Mouse (Mus musculus) left cerebral cortex, adult 11 months (tissue): ENCODE results near the gene Adarb2.
"Not testable (repeated sequence)": the region's sequence is repeated elsewhere in the genome, so short reads cannot be mapped to it uniquely, and the experiment has no call there.

Experiments used
- DNase-seq: peaks from one replicate; pipeline ENCODE4 v3.0.0; 2022; ENCODE audit warnings: low spot score

The Adarb2 gene

DNA sequence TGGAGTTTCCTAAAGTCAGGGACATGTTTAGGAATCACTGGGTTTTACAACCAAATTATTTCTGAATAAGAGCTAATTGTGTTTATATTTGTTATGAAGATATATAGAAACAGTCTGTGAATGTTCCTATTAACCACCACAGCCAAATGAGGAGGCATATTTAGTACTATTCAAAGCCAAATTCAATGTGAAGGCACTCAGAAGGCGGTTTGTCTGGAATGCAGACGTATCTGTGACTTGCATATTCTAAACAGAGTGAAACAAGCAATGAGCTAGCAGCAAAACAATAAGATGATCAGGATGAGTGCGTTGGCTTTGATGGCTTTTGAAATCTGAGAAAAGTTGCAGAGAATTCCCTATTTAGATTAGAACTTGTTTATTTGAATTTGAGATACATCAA is 387.8 kb downstream of the Adarb2 start:
- DNase-seq, result no peak

DNA sequence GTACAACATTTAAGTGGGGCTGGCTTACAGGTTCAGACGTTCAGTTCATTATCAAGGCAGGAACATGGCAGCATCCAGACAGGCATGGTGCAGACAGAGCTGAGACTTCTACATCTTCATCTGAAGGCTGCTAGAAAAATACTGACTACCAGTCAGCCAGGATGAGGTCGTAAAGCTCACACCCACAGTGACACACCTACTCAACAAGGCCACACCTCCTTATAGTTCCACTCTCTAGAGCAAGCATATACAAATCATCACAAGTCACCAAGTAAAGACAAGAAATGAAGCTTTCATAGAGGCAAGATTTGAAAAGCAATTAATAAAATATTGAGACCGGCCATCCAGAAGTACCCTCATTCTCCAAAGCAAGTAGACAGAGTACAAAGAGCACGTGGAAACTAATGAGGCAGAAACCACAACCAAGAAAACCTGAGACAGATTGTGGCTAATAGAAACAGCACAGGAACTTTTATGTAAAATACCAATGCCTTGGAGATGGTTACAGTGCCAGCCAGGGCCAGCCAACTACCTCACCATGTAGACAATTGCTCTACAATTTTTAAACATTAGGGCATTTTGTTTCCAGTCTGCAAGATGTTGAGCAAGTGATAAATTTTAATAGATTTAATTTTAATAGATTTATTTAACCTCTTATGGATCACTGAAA is 394.4 kb downstream of the Adarb2 start:
- DNase-seq, result no peak

DNA sequence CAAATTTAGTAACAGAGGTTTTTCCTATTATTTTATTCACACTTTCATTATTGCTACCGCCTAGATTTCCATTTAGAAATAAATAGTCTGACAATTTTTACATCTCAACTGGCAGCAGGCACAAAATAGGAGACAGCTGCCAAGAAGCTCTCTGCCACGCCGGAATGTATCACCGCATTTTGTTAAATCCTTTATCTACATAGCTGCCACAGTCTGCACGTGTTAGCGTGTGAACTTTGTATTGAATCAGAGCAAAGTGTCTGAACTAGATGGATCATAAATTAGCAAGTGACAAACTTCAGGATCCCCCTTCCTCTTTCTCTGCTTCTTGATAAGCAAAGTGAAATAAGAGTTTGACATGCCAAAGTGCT is 395.0 kb downstream of the Adarb2 start:
- DNase-seq, result no peak

DNA sequence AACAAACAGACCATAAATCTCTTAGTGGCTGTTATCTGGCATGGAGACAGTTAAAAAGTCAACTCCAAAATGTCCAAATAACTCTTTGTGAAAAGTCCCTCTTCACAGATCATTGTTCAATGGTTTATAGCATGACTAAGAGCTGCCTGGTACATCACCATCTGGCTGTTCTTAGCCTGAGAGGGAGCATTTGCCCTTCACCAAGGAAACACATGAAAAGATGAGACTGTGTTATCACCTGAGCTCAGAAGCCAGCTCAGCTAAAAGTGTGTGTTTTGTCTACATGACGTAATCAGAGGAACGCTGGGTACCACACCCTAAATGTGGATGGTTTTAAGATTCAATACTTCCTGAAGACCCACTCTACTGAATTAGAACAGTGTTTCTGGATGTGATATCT is 403.0 kb downstream of the Adarb2 start:
- DNase-seq, result no peak

DNA sequence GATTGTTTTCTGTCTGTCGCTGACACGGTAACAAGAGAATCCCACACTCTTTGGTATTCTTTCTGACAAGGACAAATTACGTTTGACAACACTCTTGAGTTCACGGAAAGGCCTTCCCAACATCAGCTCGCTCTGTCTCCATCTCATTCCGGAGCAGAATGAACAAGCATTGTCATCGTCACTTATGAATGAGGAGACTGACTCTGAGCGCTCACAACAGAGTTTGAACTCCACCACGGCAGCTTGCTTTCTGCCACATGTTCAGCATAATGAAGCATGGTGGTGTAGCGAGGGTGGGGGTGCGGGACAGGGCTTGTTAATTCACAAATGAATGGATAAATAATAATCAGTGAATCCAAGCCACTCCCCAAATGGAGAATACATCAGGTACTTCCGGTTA is 405.4 kb downstream of the Adarb2 start:
- DNase-seq, result no peak

DNA sequence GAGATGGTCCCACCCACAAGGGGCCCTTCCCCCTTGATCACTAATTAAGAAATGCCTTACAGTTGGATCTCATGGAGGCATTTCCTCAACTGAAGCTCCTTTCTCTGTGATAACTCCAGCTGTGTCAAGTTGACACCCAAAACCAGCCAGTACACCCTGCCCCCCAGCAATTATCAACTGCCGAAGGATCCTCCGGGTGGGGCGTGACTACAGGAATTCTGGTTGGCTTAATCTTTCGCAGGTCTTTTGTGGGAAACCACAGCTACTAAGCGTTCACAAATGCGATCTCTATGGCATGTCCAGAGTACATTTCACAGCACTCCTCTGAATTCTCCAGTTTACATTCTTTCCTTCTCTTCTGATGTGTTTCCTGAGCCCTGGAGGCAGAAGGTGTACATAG is 406.3 kb downstream of the Adarb2 start:
- not testable (repeated sequence) for DNase-seq

DNA sequence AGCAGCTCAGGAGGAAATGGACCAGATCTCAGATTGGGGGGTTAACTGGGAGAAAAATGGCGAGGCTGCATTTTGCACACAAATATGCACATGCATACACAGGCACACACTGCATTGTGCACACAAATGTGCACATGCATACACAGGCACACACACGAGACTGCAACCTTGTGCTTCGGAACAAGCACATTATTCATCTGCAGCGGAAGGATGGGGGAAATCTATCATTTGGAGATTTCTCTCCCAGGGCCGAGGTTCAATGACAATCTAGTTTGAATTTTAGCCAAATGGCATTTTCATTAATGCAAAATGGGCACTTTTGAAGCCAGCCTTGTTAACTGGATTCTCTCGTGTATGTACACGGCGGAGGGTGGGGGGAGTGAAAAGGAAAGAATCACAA is 408.3 kb downstream of the Adarb2 start:
- no peak for DNase-seq

DNA sequence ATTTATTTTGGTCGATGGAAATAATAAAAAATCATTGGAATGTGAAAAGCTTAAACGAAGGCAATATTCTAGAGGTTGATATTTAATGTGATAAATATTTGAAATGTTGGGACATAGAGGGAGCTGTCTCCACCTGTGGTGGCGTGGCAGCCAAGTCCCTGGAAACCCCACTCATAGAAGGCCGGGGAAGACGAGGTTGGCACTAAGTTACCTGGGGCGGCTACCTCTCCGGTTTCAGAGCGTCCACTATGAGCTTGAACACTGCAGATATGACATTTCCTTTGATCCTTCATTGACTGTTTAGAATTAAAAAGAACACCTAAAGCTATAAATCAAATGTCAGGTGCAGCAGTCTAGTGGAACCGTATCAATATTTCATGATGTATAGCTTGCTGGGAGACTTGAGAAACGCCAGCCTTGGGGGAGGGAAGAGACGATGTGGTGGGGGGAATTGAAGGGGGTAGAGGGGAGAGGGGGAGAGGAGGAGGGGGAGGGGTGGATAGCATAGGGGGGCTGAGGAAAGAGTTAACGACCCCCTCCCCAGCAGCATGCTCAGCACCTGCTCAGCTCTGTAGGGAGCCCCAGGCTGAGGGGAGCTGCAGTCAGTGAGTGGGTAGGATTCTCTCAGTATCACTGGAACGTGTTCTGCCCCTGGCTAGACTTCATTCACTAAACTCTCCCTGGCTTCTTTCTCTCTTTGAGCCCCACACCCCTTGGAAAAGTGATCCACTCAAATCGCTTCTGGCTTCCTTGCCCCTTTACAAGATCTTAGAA is 410.1 kb downstream of the Adarb2 start:
- DNase-seq, result no peak

DNA sequence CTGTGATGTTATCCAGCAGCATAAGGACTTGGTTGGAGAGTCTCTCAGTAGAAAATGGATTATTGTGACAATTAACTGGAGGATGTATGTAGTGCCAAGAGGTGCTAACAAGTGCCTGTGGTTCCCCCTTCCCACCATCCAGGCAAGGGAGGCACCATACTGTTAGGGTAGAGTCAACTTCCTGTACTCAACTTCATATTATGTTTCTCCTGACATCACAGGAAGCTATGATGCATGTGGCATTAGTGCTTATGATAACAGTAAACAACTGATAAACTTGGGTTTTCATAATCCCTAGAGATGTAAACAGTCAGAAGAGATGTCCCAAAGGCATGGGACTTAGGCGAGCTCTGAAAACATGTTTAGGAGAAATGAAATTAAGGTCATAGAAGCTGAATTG is 414.0 kb downstream of the Adarb2 start:
- no peak for DNase-seq

DNA sequence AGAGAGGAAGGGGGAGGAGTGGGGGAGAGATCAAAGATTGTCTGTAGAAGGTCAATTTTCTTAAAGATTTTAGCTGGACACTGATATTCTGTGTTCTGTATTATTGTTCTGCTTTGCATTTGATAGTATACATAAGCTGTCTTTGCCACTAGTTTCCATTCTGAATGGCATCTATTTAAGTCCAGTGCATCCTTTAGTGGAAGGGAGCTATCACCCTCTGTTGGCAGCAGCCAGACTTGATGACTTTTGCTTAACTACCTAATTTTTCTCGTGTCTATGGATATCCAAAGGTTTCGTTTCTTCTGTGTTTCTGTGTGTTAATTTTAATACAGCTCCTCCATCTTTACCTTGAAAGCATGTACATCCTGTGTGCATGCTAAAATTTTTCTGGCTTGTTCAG is 419.6 kb downstream of the Adarb2 start:
- DNase-seq, result no peak

DNA sequence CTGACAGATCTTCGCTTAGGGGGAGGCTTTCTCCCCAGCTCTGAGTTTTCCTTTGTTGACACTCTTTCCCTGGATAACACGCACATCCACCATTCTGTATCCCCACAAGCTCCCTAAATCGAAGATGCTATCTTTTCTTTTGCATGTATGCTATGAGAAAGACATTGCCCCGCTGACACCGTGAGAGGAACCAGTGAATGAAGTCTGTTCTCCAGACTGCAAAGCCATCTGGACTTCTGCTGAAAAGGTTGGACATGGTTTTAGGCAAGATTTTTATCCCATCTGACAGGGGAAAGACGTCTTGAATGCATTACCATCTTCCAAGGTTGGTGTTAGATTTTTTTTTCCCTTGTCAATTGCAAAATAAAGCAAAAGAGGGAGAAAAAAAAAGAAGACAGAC is 426.9 kb downstream of the Adarb2 start:
- DNase-seq, result no peak

DNA sequence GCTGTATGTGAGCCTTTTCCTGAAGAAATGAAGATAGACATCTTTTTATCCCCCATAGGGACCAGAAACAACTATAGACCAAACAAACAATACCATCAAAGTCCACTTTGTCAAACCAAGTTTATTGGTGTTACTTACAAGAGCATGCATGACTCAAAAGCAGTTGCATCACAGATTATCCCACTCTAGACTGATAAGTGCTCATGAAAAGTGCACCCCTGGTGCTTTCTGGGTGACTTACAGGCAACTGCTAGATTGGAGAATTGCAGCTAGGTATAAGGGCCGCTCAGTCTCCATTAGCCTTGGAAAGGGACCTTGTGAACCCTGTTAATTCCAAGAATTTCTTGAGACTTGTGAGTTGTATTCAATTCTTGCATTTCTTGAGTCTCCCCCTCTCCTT is 429.0 kb downstream of the Adarb2 start:
- no peak for DNase-seq

DNA sequence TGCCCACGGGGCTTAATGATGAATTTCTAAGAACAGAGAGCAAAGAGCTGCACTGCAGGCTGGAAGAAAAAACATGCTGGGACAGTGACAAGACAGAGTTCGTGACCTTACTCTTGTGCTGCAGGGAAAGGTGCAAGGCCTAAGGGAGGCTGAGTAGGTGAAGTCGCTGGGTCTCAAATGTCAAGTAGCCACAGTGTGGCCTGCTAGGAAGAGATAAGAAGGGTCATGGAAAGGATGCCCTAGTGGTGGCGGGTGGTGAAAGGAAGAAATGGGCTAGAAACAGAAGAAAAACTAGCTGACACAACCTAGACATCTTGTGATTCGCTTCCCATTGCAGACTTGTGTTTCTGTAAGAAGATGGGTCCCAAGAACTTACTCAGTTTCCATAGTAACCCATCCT is 429.4 kb downstream of the Adarb2 start:
- DNase-seq, result no peak

DNA sequence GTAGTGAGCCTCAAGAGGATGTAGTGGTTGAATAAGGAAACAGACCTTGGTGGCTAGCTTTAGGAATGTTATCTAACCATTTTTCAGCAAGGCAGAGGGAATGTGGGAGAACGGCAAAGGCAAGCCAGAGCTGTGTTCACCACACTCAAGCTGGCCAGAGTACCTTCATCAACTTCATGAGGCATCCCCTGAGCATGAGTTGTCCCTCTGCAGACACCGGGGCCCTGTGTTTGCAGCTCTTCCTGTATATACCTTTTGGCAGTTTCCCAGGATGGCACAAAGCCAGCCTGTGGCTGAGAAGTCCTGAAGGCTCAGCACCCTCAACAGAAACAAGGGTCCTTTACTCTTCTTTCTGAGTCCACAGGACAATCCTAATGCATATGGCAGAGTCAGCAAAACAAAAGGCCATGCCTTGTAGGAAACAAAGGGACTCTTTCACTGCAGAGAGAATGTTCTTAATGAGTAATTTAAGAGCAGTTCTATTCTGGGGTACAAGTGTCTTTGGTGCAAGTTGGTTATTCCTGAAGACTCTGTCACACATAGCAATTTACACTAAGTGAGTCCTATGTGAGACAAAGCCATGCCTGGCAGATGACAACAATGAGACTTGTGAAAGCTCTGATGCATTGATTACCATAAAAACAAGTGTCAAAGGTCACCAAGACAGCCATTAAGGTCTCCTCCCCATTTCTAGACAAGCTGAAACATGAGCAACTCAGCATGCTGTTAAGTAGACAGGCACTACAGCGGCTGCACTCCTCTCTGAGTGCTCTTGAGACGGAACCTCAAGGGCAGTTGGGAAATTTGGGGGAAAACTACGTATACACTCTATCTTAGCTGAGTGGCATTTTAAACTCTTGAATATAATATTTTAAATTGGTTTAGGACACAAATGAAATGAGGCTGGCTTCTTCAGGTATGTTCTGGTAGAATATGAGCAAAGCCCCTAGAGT is 431.0 kb downstream of the Adarb2 start:
- DNase-seq, result no peak

DNA sequence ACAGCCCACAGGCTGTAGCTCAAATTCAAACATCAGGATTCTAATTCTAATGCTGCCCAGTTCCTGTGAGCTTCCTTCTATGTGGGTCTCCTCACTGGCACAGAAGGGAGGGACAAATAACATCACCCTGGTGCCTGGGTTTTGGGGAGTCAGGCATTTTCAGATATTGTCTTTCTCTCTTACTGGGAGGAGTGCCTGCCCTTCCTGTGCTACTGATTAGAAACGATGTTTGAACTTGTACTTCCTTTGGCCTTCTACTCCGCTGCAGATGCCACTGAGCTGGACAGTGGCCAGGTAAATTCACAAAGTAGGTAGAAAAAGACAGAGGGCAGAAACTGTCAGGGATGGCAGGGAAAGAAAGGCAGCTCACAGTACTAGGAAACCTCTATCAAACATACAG is 439.4 kb downstream of the Adarb2 start:
- DNase-seq, result no peak

DNA sequence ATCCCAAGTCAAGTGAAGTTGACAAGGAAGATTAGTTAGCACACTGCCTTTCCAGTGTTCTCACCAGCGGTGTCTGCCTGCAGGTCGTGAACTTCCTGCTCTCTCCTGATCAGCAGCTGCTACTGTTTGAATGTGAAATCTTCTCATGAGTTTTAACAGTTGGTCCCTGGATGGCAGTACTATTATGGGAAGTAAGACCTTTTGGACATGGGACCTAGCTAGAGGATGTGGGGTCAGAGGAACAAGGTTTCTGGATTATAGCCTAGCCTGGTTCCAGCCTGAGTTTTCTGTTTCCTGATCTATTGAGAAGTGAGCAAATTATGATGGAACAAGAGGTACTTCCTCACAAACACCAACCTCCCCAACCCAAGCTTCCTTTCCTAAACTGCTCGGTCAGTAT is 441.3 kb downstream of the Adarb2 start:
- DNase-seq, result no peak

DNA sequence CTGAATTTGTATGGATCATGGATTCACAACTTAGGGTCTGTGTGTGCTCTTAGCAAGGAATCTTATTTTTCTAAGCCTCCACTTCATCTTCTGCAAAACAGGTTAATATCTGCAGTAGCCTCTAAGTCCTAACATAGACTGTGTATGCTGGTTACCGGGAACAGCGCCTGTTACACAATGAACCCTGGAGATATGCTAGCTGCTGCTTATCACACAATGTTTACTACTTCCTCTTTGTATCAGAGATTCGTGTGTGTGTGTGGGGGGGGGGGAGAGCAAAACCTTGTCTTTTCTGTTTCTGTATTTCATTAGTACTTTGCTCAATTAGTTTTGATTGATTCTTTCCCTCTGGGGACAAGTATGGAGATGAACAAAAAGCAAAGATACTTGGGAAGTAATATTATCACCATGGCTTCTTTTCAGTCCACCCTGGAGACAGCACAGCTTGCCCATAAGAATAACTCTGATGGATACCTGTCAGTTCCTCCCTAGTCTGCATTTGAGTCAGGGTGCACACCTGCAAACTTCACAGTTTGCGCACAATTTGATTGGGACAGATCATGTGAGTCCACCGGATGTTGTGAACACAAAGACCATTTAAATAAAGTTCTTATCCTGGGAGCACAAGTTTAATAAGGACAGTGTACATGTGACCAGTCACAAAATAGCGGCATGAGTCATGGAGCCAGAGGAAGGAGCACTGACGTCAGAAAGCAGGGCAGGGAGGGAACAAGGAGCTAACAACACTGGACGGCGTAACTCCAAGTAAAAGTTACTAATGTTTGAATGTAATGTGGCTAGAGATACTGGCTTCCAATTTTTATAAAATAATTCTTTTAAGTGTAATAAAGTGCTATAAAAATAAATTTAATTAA is 442.4 kb downstream of the Adarb2 start:
- no peak for DNase-seq

DNA sequence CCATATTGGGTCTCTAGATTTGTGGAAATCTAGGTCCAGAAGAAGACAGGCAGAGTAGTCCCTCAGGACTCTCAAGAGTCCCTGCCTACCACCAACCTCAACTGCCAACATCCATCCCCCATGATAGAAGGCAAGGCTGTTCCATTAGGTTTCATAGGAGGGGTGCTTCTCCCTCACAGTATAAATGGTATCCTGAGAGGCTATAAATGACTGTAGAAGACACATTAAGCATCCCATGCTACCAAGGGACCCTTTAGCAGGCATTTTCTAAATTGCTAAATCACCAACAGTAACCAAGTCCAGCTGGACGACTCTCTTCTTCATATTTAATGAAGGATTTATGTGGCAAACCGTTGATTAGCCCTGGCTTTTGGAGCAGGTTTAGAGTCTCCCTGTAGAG is 446.6 kb downstream of the Adarb2 start:
- no peak for DNase-seq

DNA sequence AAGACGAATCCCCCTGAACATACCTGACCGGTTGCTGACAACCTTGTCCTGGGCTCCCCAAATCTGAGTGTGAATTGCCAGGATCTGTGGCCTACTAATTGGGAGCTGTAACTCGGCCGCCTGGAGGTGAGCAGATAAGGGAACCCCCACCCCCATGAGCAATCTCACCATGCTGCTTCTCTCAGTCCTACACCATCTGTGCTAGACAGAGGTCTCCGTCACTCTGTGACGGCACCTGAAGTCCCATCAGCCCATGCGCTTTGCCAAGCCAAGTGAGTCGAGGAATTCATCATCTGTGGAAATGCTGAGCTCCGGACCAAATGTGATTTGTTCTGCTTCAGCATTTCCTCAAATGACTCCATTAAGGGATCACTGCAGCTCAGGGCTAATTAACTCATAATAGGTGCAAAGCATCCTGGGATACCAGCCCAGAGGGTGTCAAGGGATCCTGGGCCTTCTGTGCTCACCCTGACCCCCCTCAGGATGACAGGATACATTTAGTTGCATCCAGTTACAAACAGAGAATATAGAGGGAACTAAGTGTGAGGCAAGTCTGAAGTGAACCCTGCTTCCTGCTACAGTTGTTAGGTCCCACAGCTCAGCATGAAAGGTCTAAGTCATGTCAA is 462.1 kb downstream of the Adarb2 start:
- no peak for DNase-seq

DNA sequence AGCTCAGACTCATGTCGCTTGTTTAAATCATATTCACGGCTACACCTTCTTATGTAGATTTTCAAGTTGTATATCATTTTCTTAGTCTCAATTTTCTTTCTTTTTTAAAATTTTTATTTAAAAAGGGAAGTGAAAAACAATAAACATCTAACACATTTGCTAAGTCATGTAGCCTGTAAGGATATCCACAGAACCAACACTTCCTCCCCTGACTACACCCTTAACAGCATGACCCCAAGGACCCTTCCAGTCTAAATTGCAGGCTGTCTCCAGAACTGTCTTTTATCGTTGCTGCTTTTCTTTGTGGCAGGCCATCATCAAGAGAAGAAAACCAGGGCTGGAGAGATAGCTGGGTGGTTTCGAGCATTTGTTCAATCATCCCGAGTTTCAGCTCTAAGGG is 474.5 kb downstream of the Adarb2 start:
- no peak for DNase-seq

DNA sequence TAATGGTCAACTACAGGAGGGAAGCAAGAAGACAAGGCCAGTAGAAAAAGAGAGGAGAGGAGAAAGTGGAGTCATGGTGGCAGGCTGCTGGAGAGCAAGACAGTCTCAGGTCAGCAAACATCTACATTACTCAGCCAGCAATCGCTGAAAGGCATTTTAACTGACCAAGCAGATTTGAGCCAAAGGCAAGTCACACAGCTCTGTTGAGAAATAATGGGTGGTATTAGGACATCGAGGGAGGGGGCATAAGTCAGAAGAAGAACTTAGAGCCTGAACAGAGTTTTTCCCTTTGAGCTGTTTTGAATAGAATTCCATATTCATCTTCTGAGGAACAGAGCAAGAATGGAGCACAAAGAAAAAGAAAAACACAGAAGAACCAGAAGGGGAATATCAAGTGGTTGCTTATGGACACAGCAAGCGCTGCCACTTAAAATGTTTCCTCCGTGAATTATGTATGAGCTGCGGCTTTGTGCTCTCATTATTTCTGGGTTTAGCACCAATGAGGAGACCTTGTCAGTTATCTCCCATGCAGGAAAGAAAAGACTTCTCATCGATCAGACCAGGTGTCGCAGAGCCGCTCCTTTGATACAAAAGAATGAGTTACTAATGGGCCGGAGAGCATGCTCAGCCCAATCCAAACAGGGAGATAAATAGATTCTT is 477.9 kb downstream of the Adarb2 start:
- no peak for DNase-seq
